Mouse (Mus musculus) lung, embryonic 16.5 days (tissue): ENCODE data around the gene Zswim1. TPM values are rescaled to one million over a fixed set of nuclear protein-coding genes. Genes with fewer than 3 reads are reported as not detected.

ENCODE experiments used
- ATAC-seq: fragments of 200-750 bp; cut with Nextera tagmentation; 2 replicates; pipeline ENCODE4 v1.8.0; 2017; ENCODE audit warnings: low read depth, mild to moderate bottlenecking, moderate library complexity
- H3K27ac ChIP-seq: fragments of 300-500 bp; sonication (generic); 2 replicates; pipeline ENCODE4 v1.5.1; 2014; ENCODE audit warnings: mild to moderate bottlenecking, control low read depth, low read length
- H3K27me3 ChIP-seq: fragments of 300-500 bp; sonication (generic); 2 replicates; pipeline ENCODE4 v1.6.1; 2014; ENCODE audit warnings: low read depth, low read length, mixed read lengths; ENCODE audit not compliant: control insufficient read depth, insufficient read depth
- H3K36me3 ChIP-seq: fragments of 300-500 bp; sonication (generic); 2 replicates; pipeline ENCODE4 v1.6.1; 2014; ENCODE audit warnings: low read length; ENCODE audit not compliant: control insufficient read depth, insufficient read depth
- H3K4me1 ChIP-seq: fragments of 300-500 bp; sonication (generic); replicated peaks from 2 replicates; pipeline ENCODE4 v1.6.1; 2014; ENCODE audit warnings: low read length, mixed read lengths; ENCODE audit not compliant: control insufficient read depth, insufficient read depth
- H3K4me2 ChIP-seq: fragments of 300-500 bp; sonication (generic); 2 replicates; pipeline ENCODE4 v1.6.1; 2014; ENCODE audit warnings: low read depth, low read length, control low read depth
- H3K4me3 ChIP-seq: fragments of 300-500 bp; sonication (generic); 2 replicates; pipeline ENCODE4 v1.5.1; 2014; ENCODE audit warnings: mild to moderate bottlenecking, low read length, control low read depth
- H3K9ac ChIP-seq: fragments of 300-500 bp; sonication (generic); 2 replicates; pipeline ENCODE4 v1.6.1; 2014; ENCODE audit warnings: low read length, control low read depth
- H3K9me3 ChIP-seq: fragments of 300-500 bp; sonication (generic); 2 replicates; pipeline ENCODE4 v1.6.1; 2016; ENCODE audit warnings: low read length; ENCODE audit not compliant: control insufficient read depth
- WGBS: fragments of 180-500 bp; shearing (Covaris S2); extraction: QIAGEN DNeasy Blood & Tissue Kit; methylation state at CpG from one replicate; pipeline ENCODE4 v1.1.7; 2014; 5-methylcytosine and 5-hydroxymethylcytosine counted together
- polyA plus RNA-seq: library from polyadenylated mRNA; unstranded; fragments of >200 nt; fragmentation: Nextera tagmentation; extraction: Ambion mirVana; gene quantifications from 2 replicates; pipeline ENCODE4 v1.2.1, GENCODE M21; 2015

Zswim1 gene
- polyA plus RNA-seq, result 16.6 and 16.9 TPM in 2 replicates

- Histone ChIP-seq H3K9ac (peak within 1 kb of the TSS; percentile 72), H3K4me2 (peak within 1 kb of the TSS; percentile 60), H3K27ac (peak within 1 kb of the TSS; percentile 56), H3K9me3 (no peaks in the 10 kb centered on the region), H3K4me1 (peaks cover 8% of the 10 kb centered on the region), H3K36me3 (peaks cover 26% of the 10 kb centered on the region), H3K27me3 (no peaks in the 10 kb centered on the region), H3K4me3 (peak within 1 kb of the TSS; percentile 70)
- WGBS, result under 1% methylated on average over 32 of the region's 32 CpGs
- ATAC-seq, result peak; percentile 100
Measured at GRCm38 (mm10) chr2:164822636-164823165, at the start of gene Zswim1. TSS of gene Zswim1 (plus strand) at chr2:164822686.

GRCm38 (mm10) chr2:164773229-164773988, 49.1 kb upstream of the Zswim1 start:
- WGBS, result 75% methylated on average over 14 of the region's 14 CpGs
- no peaks in the 10 kb centered on the region for H3K9me3 ChIP-seq
- no peaks in the 10 kb centered on the region for H3K27me3 ChIP-seq
- H3K4me1 ChIP-seq, result peaks cover 19% of the 10 kb centered on the region
- H3K4me2 ChIP-seq, result no peak overlapping the region
- no peak for ATAC-seq
- no peak overlapping the region for H3K4me3 ChIP-seq
- no peak overlapping the region for H3K9ac ChIP-seq
- peaks cover 12% of the 10 kb centered on the region for H3K36me3 ChIP-seq
- 0 out of 2 replicates have a peak overlapping the region, but pooled peaks have one; percentile 20 for H3K27ac ChIP-seq

- no peak for ATAC-seq
- no peak overlapping the region for H3K9ac ChIP-seq
Measured at GRCm38 (mm10) chr2:164773989-164774364, 48.5 kb upstream of the Zswim1 start.

GRCm38 (mm10) chr2:164776130-164776529, 46.4 kb upstream of the Zswim1 start:
- 66% methylated on average over 6 of the region's 6 CpGs for WGBS
- no peaks in the 10 kb centered on the region for H3K27me3 ChIP-seq
- peaks cover 13% of the 10 kb centered on the region for H3K4me1 ChIP-seq
- peaks cover 12% of the 10 kb centered on the region for H3K36me3 ChIP-seq
- ATAC-seq, result no peak
- H3K4me3 ChIP-seq, result no peak overlapping the region
- no peak overlapping the region for H3K9ac ChIP-seq
- no peaks in the 10 kb centered on the region for H3K9me3 ChIP-seq
- H3K27ac ChIP-seq, result no peak overlapping the region
- H3K4me2 ChIP-seq, result no peak overlapping the region

More at GRCm38 (mm10) chr2:164773989-164774364, 48.5 kb upstream of the Zswim1 start:
- H3K4me2 ChIP-seq, result no peak overlapping the region
- H3K27me3 ChIP-seq, result no peaks in the 10 kb centered on the region
- H3K4me1 ChIP-seq, result peaks cover 19% of the 10 kb centered on the region
- H3K27ac ChIP-seq, result no peak overlapping the region
- 72% methylated on average over 5 of the region's 5 CpGs for WGBS
- peaks cover 12% of the 10 kb centered on the region for H3K36me3 ChIP-seq
- no peak overlapping the region for H3K4me3 ChIP-seq
- no peaks in the 10 kb centered on the region for H3K9me3 ChIP-seq

- Histone ChIP-seq H3K27me3 (no peaks in the 10 kb centered on the region), H3K9me3 (no peaks in the 10 kb centered on the region), H3K36me3 (peaks cover 11% of the 10 kb centered on the region), H3K9ac (no peak overlapping the region), H3K27ac (no peak overlapping the region), H3K4me1 (peaks cover 8% of the 10 kb centered on the region), H3K4me2 (no peak overlapping the region), H3K4me3 (no peak overlapping the region)
- 48% methylated on average over 17 of the region's 17 CpGs for WGBS
- ATAC-seq, result no peak
Measured at GRCm38 (mm10) chr2:164776801-164777200, 45.7 kb upstream of the Zswim1 start.

- no peak overlapping the region for H3K4me3 ChIP-seq
- ATAC-seq, result no peak
- no peak overlapping the region for H3K4me2 ChIP-seq
- H3K36me3 ChIP-seq, result peaks cover 5% of the 10 kb centered on the region
- no peaks in the 10 kb centered on the region for H3K27me3 ChIP-seq
- H3K27ac ChIP-seq, result no peak overlapping the region
- 77% methylated on average over 30 of the region's 30 CpGs for WGBS
- H3K9ac ChIP-seq, result no peak overlapping the region
- no peaks in the 10 kb centered on the region for H3K9me3 ChIP-seq
- peaks cover 2% of the 10 kb centered on the region; the same call in 1 of the 2 replicates for H3K4me1 ChIP-seq
Measured at GRCm38 (mm10) chr2:164777246-164778014, 45.1 kb upstream of the Zswim1 start.

GRCm38 (mm10) chr2:164778015-164778287, 44.5 kb upstream of the Zswim1 start:
- H3K9me3 ChIP-seq, result no peaks in the 10 kb centered on the region
- peaks cover 2% of the 10 kb centered on the region for H3K36me3 ChIP-seq
- 88% methylated on average over 11 of the region's 11 CpGs for WGBS
- no peaks in the 10 kb centered on the region for H3K27me3 ChIP-seq
- no peak overlapping the region for H3K9ac ChIP-seq
- no peak overlapping the region for H3K4me3 ChIP-seq
- no peak overlapping the region for H3K4me2 ChIP-seq
- no peak for ATAC-seq
- no peaks in the 10 kb centered on the region for H3K4me1 ChIP-seq
- H3K27ac ChIP-seq, result no peak overlapping the region

GRCm38 (mm10) chr2:164778809-164779208, 43.7 kb upstream of the Zswim1 start:
- Histone ChIP-seq H3K27ac (no peak overlapping the region), H3K4me1 (no peaks in the 10 kb centered on the region), H3K4me2 (no peak overlapping the region), H3K4me3 (no peak overlapping the region), H3K27me3 (no peaks in the 10 kb centered on the region), H3K9ac (no peak overlapping the region), H3K9me3 (no peaks in the 10 kb centered on the region), H3K36me3 (no peaks in the 10 kb centered on the region)
- 65% methylated on average over 7 of the region's 7 CpGs for WGBS
- ATAC-seq, result no peak

- H3K36me3 ChIP-seq, result no peaks in the 10 kb centered on the region
- H3K4me2 ChIP-seq, result no peak within 1 kb of the TSS
- H3K9me3 ChIP-seq, result no peaks in the 10 kb centered on the region
- no peak within 1 kb of the TSS for H3K9ac ChIP-seq
- no peak for ATAC-seq
- 69% methylated on average over 8 of the region's 8 CpGs for WGBS
- no peak within 1 kb of the TSS for H3K27ac ChIP-seq
- no peaks in the 10 kb centered on the region for H3K27me3 ChIP-seq
- no peak within 1 kb of the TSS for H3K4me3 ChIP-seq
- peaks cover 2% of the 10 kb centered on the region; the same call in 1 of the 2 replicates for H3K4me1 ChIP-seq
Measured at GRCm38 (mm10) chr2:164779481-164780086, 42.9 kb upstream of the Zswim1 start, which contains the start of gene Tnnc2. TSS of gene Tnnc2 (minus strand) at chr2:164779967.
